Mouse (Mus musculus): Measurements from ENCODE around the gene Spef1.

Spef1 gene

DNA sequence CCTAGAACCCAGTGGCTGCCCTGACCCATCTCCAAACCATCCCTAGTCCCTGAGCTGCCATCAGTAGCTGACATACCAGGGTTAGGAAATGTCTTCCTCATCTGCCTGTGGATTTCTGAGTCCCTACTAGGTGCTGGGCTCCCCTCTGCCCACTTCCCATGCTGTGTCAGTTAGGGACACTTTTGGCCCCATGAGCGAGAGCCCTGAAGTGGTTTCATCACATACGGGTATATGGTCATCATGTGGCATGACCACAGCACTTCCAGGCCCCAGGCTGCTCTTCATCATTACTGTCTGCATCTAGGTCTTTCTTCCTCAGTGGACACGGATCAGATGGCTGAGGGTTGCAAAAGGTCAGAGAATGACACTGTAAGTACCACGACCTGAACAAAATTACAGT lies 19.7 kb upstream of the Spef1 start, which contains the start of gene Ap5s1:
TSS of gene Ap5s1 (plus strand) at position 301 of the 400 bp plus-strand sequence.
- no peak for DNase-seq (ENCODE audit: low read depth, low spot score)

DNA sequence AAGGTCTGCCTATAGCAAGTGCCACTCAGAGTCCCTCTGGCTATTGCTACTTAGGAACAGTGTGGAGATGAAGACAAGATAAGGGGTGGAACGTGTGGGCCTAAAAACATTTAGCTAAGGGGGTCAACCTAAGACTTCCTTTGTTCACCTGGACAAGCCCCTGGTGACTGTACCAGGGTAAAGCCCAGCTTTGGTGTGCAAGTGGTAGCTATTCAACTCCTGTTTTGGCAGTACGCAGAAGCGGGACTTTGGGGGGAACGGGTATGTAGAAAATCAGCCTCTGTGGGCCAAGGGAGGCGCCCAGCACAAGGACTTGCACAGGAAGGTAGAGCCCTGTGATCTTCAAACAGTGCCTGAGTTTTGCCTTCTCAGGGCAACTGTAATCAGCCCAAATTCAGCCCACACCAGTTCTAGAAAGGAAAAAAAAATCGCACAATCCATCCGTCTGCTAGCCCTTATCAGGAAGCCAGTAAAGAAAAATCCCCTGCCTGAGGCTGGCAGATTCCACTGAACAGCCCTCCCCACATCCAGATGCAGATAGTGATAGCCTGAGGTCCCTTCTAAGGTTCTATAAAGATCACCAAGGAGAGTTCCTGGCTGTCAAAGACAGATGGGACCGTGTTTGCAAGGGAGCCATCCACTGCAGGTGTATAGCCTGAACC lies 18.6 kb upstream of the Spef1 start:
- DNase-seq (ENCODE audit: low read depth, low spot score): no peak

DNA sequence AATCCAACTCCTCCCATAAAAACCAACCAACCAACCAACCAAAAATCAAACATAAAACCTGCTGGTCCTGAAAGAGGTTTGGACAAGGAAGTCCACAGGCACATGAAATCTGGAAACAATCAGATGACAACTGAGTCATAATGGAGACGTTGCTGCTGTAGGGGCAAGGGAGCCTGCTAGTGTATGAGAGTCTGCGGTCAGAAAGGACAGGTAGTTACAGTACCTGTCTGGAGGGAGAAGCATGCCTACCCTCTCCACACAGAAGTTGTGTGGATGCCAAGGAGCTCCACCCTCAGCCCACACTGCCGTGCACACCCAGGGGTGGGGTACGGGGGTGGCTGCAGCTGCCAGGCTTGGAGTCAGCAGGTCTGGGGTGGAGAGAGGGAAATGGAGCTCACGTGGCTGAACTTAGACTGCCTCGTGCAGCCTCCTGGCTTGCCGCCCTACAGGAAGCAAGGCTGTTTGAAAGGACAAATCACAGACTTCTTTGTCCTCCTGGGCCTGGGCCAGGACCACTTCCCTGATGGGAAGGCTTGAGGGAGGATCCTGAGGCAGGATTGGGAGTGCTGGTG lies 17.4 kb upstream of the Spef1 start:
- no peak for DNase-seq (ENCODE audit: low read depth, low spot score)

DNA sequence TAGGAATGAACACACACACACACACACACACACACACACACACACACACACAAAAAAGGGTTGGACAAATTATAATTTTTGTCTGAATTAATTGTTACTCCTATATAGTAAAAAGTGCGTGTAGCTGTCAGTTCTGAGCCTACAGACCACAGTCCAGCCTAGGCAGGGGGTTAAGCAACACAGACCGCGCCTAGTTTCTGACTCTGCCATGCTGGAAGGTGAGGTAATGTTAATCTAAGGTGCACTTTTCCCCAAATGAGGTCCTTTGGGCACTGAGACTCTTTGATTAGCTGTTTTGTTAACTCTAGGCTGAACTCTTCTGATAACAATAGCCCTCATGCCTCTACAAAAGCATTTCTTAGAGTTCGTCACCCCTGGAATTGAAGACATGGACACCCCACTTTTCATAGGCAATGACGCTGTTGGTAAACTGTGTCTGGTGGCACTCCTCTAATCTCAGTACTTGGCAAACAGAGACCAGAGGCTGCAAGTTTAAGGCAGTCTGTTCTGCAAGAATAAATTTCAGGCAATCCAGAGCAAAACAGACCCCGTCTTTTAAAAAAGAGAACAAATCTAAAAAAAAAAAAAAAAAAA lies 16.8 kb upstream of the Spef1 start:
- DNase-seq (ENCODE audit: low read depth, low spot score): no peak

DNA sequence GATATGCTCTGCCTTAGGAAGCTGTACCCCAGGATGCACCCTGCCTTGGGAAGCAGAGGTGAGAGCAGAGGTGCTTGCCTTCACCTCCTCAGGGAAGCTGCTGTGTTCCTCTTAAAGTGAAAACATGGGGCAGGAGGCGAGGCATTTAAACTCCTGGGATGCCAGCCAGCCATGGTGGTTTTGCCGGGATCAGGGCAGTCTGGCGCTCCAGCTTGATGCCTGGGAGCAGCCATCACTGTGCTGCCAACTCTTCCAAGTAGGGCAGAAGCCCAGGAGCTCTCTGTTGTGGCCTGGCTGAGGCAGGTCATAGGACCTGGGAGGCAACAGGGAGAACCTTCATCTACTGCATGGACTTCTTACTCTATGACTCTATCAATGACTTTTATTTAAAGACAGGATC lies 14.2 kb upstream of the Spef1 start:
- no peak for DNase-seq (ENCODE audit: low read depth, low spot score)

DNA sequence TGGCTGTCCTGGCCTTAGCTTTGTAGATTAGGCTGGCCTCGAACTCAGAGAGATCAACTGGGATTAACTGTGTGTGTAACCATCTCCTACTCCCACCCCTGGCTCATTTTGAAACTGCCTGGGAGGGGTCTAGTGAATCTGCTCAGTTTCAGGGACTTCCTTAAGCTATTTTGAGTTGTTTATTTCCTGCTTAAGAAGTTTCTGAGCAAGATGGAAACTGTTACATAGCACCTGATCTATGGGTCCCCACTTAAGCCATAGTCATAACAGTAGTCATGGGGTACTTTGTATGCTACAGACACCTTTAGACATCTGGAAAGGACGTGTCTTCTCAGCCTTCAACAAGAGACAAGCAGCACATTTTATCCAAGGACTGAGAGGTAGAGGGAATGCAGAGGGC lies 13.6 kb upstream of the Spef1 start:
- peak; percentile 80 for DNase-seq (ENCODE audit: low read depth, low spot score)

DNA sequence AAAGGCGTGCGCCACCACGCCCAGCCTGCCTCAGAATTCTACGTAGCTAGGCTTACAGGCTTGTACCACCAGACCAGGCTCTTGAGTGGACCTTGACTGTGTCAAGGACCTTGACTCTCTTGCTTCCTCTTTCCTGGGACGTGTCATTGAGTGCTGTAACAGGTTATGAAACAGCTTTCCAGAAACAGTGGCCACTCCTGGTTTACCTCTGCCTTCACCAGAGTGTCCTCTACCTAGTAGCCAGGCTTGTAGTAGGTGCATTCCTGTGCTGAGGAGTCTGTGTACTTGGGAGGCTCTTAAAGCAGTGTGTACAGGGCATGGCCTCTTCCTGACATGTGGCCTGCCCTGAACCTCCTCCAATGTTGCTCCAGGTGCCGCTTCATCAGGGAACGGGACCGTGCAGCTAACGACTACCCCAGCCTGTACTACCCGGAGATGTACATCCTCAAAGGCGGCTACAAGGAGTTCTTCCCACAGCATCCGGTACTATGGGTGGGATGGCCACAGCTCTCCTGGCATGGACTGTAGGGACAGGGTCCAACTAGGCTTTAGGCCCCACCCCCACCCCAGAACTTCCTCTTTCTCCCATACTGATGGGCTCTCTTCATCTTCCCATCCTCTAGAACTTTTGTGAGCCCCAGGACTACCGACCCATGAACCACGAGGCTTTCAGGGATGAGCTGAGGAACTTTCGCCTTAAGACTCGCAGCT lies 9.7 kb upstream of the Spef1 start:
- no peak for DNase-seq (ENCODE audit: low read depth, low spot score)

DNA sequence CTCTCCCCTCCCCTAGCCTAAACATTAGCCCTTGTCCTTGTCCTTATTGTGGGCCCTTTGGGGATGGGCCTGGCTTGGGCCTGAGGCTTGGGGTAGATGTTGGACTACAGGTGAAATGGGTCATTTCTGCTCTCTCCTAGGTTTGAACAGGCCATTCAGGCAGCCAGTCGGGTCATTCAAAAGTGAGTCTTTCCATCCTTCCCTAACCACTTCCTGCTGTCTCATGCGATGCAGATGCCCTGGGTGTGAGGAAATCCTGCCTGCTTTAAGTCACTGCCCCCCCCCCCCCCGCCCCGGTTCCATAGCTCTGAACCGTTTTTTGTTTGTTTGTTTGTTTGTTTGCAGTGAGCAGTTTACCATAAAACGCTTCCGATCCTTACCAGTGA lies 3.9 kb upstream of the Spef1 start:
- DNase-seq (ENCODE audit: low read depth, low spot score): no peak

DNA sequence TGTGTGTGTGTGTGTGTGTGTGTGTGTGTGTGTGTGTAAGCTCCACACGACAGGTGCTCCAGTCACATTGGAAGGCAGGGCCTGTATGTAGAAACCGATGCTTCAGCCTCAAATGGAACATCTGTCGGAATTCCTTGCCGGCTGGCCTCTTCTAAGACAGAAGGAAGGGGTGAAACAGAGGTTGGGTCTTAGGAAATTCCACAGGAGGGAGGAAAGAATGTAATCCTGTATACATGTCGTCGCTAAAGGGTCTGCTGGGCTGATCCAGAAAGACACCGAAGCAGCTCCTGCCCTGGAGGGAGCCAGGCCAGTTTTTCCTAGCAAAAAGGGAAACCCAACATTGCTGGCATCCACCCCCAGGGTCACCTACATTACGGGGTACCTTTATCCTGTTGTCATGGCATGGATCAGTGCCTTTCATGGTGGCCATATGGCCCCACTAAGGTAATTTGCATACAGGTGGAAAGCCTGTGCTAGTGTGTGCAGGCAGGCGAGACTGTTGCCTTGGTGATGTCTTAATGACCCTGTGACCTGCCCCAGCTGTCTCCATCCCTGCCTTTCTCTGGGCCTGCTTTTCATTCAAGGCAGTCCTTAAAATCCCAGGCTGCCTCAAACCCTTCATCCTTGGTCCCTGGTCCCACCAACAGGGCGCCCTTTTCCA lies 3.4 kb upstream of the Spef1 start:
- peak; percentile 92 for DNase-seq (ENCODE audit: low read depth, low spot score)

DNA sequence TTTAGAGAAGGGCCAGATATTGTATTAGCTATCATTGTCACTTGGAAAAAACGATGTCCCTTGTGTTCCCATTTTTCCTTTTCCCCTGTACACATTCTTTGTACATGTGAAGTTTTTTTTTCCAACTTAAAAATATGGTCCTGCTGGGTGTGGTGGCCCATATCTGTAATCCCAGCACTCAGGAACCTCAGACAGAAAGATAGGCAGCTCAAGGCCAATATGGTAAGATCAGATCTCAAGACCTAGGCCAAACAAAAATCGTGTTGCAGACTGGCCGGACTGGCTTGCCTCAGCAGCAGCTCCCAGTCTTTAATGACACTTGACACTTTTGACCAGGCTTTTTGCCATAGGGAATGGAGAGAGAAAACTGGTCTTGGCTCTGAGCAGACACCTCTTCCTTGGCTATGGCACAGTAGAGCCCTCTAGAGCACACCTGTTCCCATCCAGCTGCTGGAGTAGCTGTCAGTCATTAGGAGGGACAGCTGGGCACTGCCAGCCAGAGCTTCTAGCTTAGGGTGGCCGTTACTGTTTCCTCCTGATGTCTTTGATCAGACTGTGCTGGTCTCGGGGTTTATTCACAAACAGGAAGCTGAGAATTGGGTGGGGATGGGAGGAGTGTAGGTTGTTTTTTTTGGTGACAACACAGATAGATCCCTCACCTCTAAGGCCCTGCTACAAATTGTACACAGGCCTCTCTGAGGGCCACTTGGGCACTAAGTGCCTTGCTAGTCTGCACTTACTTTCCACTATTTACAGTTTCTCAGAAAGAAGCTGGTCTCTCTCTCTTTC lies 2.6 kb upstream of the Spef1 start:
- DNase-seq (ENCODE audit: low read depth, low spot score): peak; percentile 90

DNA sequence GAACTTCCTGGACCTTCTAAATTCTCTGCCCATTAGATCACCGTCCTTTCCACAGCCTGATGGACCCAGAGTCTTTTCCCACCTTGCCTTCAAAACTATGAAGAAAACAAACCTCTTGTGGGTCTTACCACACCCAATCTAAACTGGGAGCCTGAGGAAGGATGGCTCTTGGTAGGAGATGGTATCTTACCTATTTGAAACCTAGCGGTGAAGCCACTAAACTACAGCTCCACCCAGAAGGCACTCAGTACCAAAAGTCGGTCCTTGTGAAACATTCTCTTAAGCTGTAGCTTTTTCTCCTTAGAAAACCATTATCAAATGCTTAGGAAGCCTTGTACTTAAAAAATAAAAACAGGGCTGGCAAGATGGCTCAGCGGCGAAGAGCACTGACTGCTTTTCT lies 1.2 kb upstream of the Spef1 start:
- DNase-seq (ENCODE audit: low read depth, low spot score): peak; percentile 70

DNA sequence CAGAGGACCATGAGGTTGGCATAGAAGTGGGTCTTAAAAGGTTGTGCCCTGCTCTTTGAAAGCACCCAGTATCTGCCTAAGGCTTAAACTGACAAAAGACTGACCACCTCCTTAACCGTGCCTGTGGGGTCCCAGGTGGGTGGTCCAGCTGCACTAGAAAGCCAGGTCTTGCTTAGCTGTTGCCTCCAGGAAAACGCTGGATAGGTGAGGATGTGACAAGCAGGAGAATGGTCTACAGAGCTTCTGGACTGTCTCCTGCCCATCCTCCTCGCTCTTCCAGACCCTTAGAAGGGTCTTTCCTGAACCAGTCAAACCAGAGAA lies 480 bp upstream of the Spef1 start:
- no peak for DNase-seq (ENCODE audit: low read depth, low spot score)

DNA sequence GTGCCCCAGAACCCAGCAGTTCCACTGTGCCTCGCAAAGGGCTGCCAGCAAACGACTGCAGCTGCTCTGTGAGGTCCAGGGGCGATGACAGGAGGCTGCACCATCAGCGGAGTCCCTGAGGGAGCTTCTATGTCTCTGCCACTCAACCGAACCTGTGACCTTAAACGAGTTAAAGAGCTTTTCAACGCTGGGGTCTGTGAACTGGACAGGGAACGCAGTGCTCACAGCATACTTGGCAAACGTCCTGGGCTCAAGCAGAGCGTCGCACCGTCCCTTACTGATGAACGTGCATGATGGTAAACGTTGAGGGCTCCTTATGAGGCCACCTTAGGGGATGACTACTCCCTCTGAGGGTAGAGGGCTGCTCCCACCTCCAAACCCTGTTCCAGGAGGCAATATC lies 739 bp downstream of the Spef1 start:
- no peak for DNase-seq (ENCODE audit: low read depth, low spot score)

DNA sequence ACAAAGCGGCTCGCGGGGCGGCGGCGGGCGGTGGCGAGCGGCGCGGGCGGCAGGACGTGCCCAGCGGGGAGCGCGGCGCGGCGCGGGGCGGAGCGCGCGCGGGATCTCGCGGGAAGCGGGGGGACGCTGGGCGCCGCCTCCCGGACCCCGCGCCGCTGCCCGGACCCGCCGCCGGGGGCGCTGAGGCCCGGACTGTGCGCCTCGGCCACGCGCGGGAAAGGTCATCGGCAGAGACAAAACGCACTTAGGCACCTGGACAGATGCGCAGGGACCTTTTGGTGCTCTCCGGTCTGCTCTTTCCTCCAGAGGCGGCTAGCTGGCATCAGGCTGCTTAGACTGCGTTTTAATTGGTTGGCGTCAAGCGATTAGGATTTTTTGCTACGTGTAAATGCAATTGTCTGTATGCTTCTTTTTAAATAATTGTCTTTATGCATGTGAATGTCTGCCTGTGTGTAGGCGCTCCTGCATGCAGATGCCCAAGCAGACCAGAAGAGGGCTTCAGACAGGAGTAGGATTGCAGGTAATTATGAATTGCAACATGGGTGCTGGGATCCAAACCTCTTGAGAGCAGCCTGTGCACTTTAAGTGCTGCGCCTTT lies 7.0 kb downstream of the Spef1 start, which contains the start of gene Cenpb:
TSS of gene Cenpb (minus strand) at position 78 of the 598 bp plus-strand sequence.
- peak; percentile 91 for DNase-seq (ENCODE audit: low read depth, low spot score)

DNA sequence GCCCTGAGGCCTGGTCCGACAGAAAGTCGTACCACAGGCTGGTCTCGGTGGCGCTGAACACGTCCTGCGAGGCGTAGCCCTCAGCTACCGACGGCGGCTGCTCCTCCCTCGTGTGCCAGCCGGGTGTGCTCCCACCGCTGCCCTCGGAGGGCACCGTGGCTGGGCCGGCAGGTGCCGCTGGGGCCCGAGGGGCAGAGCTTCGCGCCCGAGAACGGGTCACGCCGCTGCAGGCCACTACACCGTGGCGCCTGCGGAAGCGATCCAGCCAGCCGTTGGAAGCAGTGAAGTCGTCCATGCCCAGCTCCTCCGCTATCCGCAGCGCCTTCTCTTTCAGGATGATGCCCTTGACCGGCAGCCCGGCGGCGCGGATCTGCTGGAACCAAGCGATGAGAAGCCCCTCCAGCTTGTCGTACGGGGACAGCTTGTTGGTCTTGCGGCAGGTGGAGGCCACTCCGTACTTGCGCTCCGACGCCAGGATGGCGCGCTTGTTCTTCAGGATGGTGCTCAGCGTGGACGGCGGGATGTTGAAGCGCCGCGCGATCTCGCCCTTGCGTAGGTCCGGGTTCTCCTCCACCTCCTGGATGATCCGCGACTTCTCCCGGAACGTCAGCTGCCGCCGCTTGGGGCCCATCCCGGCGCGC lies 7.7 kb downstream of the Spef1 start:
- peak; percentile 69 for DNase-seq (ENCODE audit: low read depth, low spot score)

DNA sequence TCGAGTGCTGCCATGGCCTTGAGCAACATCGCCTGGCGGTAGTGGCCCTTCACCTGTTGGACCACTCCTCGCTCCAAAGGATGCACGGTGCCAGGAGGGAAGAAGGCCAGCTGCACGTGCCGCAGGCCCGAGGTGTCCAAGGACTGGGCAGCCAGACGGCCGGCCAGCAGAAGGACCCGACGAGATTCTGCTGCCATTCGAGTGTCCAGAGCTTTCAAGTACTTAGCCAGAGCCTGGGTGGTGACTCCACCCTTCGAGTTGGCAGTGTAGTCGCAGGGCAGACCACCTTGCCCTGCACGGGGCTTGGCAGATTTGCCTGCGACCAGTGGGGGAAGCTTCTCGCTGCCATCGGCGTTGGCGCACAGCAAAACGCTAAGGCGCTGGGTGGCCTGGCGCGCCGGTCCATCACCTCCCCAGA lies 8.2 kb downstream of the Spef1 start:
- DNase-seq (ENCODE audit: low read depth, low spot score): no peak

DNA sequence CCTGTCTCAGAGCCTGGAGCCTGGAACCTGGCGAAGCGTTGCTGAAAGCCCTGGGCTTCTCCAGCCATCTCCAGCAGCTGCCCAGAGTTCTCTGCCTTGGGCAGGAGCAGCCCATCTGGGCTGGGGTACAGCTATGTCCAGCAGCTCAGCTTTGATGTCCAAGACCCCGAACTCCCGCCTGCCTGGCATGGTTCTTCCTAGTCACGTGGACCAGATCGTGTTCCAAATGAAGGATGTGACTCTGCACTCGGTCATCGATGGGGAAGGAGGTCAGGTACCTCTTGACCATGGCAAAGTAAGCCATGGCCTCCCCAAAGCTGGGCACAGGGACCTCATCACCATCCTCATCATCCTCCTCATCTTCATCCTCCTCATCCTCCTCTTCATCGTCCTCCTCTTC lies 9.2 kb downstream of the Spef1 start:
- DNase-seq (ENCODE audit: low read depth, low spot score): no peak

DNA sequence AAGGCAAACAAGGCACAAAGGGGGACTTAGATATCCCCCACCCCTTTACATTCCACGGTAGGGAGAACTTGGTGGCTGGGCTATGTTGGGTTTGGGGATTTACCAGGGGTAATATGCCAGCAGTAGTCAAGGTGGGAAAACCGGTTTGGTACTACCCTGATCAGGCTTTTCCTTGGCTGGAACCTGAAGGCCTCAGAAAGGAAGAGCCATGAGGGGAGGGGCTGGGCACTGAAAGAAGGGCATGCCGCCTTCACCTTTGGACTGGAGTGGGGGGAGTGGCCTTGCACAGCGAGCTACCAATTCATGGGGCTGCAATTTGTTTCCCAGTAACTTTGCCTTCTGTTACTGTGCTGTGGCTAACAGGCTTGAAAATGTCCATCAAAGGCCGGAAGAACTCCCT lies 10.6 kb downstream of the Spef1 start:
- no peak for DNase-seq (ENCODE audit: low read depth, low spot score)

DNA sequence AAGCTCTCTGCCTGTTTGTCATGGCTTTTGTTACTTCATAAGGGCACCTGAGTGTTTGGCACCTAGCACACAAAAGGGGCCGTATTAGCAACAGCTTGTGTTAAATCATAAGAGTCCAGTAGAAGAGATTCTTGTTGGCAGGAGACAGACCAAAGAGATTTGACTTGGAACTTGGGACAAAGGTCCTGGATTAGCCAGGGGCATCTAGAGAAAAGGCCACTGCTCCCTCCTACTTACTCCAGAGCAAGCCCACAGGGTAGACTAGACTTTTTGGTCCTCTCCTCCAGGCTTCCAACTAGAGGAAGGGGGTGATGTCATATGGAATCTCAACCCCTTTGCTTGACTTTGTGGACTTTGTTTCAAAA lies 11.2 kb downstream of the Spef1 start:
- no peak for DNase-seq (ENCODE audit: low read depth, low spot score)

DNA sequence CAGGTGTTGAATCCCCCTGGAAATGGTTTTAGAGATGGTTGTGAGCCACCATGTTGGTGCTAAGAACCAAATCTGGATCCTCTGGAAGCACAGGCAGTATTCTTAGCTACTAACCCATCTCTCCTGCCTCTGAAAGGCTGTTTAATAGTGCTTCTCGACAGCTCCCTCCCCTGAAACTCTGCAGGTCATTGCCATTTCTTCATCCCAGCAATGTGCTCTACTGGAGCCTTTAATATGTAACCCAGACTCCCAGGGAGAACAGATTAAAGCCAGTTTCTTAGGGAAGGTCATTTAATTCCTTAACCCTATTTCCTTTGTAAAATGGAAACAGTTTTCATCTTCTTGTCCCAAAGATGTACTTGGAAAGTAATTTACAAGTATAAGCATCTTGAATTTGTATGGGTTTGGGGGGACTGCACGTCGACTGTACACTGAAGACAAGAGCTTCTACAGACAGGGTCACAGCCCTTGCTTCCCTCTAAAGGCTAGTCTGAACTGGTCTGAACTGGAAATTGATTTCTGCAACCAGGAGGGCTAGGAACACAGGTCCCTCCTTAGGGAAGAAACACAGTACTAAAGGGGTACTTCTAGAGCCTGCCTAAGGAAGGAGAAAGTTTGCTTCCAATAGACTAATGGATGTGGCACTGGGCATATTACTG lies 11.7 kb downstream of the Spef1 start:
- no peak for DNase-seq (ENCODE audit: low read depth, low spot score)

Data from A20 (cell line).